Mouse (Mus musculus): ENCODE results near the gene Myo5c. TPM values are rescaled to one million over a fixed set of nuclear protein-coding genes. Genes with fewer than 3 reads are reported as not detected.

Myo5c gene
- total RNA-seq, 4 experiments from 2014 or later: 1.7 to 2.1 (median 1.9) TPM

- no peak for DNase-seq (ENCODE audit: low spot score in 2 of 2)
These were observed 43.2 kb downstream of the Myo5c start for GRCm38 (mm10) chr9:75275051-75275450.

GRCm38 (mm10) chr9:75280814-75281213 lies 49.0 kb downstream of the Myo5c start:
- DNase-seq (ENCODE audit: low spot score in 2 of 2): peak in 1 of 2 experiments; percentile 44

GRCm38 (mm10) chr9:75282179-75282578 lies 50.4 kb downstream of the Myo5c start:
- DNase-seq (ENCODE audit: low spot score in 2 of 2): no peak

- peak; percentile 28 to 58 for DNase-seq (ENCODE audit: low spot score in 2 of 2)
These were observed 51.0 kb downstream of the Myo5c start for GRCm38 (mm10) chr9:75282830-75283229.

GRCm38 (mm10) chr9:75283636-75284035 lies 51.8 kb downstream of the Myo5c start:
- DNase-seq (ENCODE audit: low spot score in 2 of 2): peak in 1 of 2 experiments; percentile 22

- no peak for DNase-seq (ENCODE audit: low spot score in 2 of 2)
These were observed 53.5 kb downstream of the Myo5c start for GRCm38 (mm10) chr9:75285363-75285762.

GRCm38 (mm10) chr9:75287636-75288035 lies 55.8 kb downstream of the Myo5c start:
- DNase-seq (ENCODE audit: low spot score in 2 of 2): no peak

GRCm38 (mm10) chr9:75289545-75289944 lies 57.7 kb downstream of the Myo5c start:
- no peak for DNase-seq (ENCODE audit: low spot score in 2 of 2)

GRCm38 (mm10) chr9:75299342-75299741 lies 67.5 kb downstream of the Myo5c start:
- DNase-seq (ENCODE audit: low spot score in 2 of 2): no peak

GRCm38 (mm10) chr9:75303033-75303432 lies 71.2 kb downstream of the Myo5c start:
- no peak for DNase-seq (ENCODE audit: low spot score in 2 of 2)

- no peak for DNase-seq (ENCODE audit: low spot score in 2 of 2)
These were observed 72.0 kb downstream of the Myo5c start for GRCm38 (mm10) chr9:75303701-75304261.

- DNase-seq (ENCODE audit: low spot score in 2 of 2): no peak
These were observed 72.5 kb downstream of the Myo5c start for GRCm38 (mm10) chr9:75304286-75304685.

- DNase-seq (ENCODE audit: low spot score in 2 of 2): peak in 1 of 2 experiments; percentile 41
These were observed 74.5 kb downstream of the Myo5c start, which contains the start of gene Gnb5 for GRCm38 (mm10) chr9:75306126-75306898. Gene Gnb5 (plus strand): TSS chr9:75306288.

GRCm38 (mm10) chr9:75307015-75307414 lies 75.2 kb downstream of the Myo5c start:
- DNase-seq (ENCODE audit: low spot score in 2 of 2): no peak

- DNase-seq (ENCODE audit: low spot score in 2 of 2): no peak
These were observed 76.8 kb downstream of the Myo5c start for GRCm38 (mm10) chr9:75308621-75309020.

GRCm38 (mm10) chr9:75312008-75312407 lies 80.2 kb downstream of the Myo5c start:
- DNase-seq (ENCODE audit: low spot score in 2 of 2): peak; percentile 48 to 83

- no peak for DNase-seq (ENCODE audit: low spot score in 2 of 2)
These were observed 81.5 kb downstream of the Myo5c start for GRCm38 (mm10) chr9:75313138-75313831.

- peak; percentile 67 to 80 for DNase-seq (ENCODE audit: low spot score in 2 of 2)
These were observed 82.2 kb downstream of the Myo5c start for GRCm38 (mm10) chr9:75313832-75314516.

- DNase-seq (ENCODE audit: low spot score in 2 of 2): no peak
These were observed 82.8 kb downstream of the Myo5c start for GRCm38 (mm10) chr9:75314517-75315105.

GRCm38 (mm10) chr9:75315238-75315637 lies 83.4 kb downstream of the Myo5c start:
- no peak for DNase-seq (ENCODE audit: low spot score in 2 of 2)

- no peak for DNase-seq (ENCODE audit: low spot score in 2 of 2)
These were observed 85.0 kb downstream of the Myo5c start for GRCm38 (mm10) chr9:75316771-75317170.

All from layer of hippocampus, adult 8-10 months (tissue).